Mouse (Mus musculus): Measurements from ENCODE around the gene Iqcd. TPM values are rescaled to one million over a fixed set of nuclear protein-coding genes. Genes with fewer than 3 reads are reported as not detected.

Iqcd gene
- polyA plus RNA-seq, 1 experiment from 2014 or later, result 1.0 TPM

DNA sequence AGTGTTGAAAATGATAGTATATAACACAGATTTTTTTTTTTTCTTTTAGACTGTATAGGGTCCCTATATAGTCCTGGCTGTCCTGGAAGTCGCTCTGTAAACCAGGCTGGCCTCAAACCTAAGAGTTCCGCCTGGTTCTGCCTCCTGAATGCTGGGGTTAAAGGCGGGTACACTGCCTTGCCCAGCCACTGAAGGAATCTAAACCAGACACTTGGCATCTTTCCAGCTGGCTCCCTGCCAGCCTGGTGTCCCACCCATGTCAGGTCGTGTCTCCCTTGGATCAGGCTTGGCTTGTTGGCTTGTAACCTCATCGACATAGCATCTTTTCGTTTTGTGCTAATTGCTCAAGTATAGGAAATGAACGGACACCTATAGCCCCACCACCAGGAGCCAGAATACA, 39.8 kb downstream of the Iqcd start:
- no peak overlapping the region for H3K9ac ChIP-seq (replicated peaks; ENCODE audit: low read depth, low read length)
- no peaks in the 10 kb centered on the region for H3K27me3 ChIP-seq (replicated peaks; ENCODE audit: control insufficient read depth, insufficient read depth, low read length)
- 56% methylated on average over 7 of the region's 7 CpGs for WGBS
- no peak for ATAC-seq
- no peak overlapping the region for H3K27ac ChIP-seq (ENCODE audit: low read length)
- no peak overlapping the region for H3K4me3 ChIP-seq (replicated peaks; ENCODE audit: low read length)
- no peaks in the 10 kb centered on the region for H3K4me1 ChIP-seq (replicated peaks; ENCODE audit: control insufficient read depth, insufficient read depth, low read length)
- peaks cover 16% of the 10 kb centered on the region for H3K36me3 ChIP-seq (ENCODE audit: control insufficient read depth, insufficient read depth)
- no peak overlapping the region for H3K4me2 ChIP-seq (ENCODE audit: low read length)
- no peaks in the 10 kb centered on the region for H3K9me3 ChIP-seq (ENCODE audit: control insufficient read depth, low read length)

DNA sequence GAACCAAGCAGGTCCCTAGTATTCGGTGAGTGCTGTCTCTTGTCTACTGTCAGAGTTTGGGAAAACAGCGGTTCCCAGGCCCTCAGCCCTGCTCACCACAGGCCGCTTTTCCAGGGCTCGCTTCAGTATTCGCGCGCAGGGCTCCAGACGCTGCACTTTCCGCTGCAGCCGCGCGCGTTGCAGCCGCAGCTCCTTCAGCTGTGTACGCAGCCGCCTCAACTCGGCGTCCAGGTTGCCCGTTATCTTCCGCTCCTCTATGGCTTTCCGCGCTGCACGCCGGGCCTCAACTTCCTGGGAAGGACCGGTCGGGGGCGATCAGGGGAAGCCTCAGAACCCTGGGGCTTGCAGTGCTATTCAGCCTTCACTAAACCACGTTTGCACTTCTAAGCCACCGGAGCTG, 42.3 kb downstream of the Iqcd start:
- ATAC-seq, result no peak
- 9% methylated on average over 29 of the region's 29 CpGs for WGBS
- no peak overlapping the region for H3K27ac ChIP-seq (ENCODE audit: low read length)
- H3K4me3 ChIP-seq (replicated peaks; ENCODE audit: low read length), result no peak overlapping the region
- no peaks in the 10 kb centered on the region for H3K27me3 ChIP-seq (replicated peaks; ENCODE audit: control insufficient read depth, insufficient read depth, low read length)
- no peak overlapping the region for H3K9ac ChIP-seq (replicated peaks; ENCODE audit: low read depth, low read length)
- no peaks in the 10 kb centered on the region for H3K4me1 ChIP-seq (replicated peaks; ENCODE audit: control insufficient read depth, insufficient read depth, low read length)
- peak overlapping the region; percentile 33 for H3K4me2 ChIP-seq (ENCODE audit: low read length)
- no peaks in the 10 kb centered on the region for H3K9me3 ChIP-seq (ENCODE audit: control insufficient read depth, low read length)
- peaks cover 10% of the 10 kb centered on the region for H3K36me3 ChIP-seq (ENCODE audit: control insufficient read depth, insufficient read depth)

DNA sequence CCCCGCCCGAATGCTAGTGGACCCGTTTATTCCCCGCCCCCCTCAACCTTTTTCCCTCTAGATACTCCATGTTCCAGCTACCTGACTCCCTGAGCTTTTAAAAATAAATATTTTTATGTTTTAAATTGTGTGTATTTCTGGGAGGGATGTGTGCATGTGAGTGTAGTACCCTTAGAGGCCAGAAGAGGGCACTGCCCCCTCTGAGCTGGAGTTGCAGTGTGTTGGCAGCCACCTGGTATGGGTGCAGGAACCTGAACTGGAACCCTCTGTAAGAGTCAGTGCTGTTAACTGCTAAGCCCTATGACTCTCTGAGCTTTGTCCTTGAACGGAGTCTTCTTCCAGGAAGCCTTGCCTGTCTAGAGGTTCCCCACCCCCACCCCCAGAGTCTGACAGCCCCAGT, 43.1 kb downstream of the Iqcd start:
- no peaks in the 10 kb centered on the region for H3K9me3 ChIP-seq (ENCODE audit: control insufficient read depth, low read length)
- no peaks in the 10 kb centered on the region for H3K4me1 ChIP-seq (replicated peaks; ENCODE audit: control insufficient read depth, insufficient read depth, low read length)
- no peak overlapping the region for H3K9ac ChIP-seq (replicated peaks; ENCODE audit: low read depth, low read length)
- 92% methylated on average over 5 of the region's 5 CpGs for WGBS
- no peak overlapping the region for H3K4me2 ChIP-seq (ENCODE audit: low read length)
- H3K27me3 ChIP-seq (replicated peaks; ENCODE audit: control insufficient read depth, insufficient read depth, low read length), result no peaks in the 10 kb centered on the region
- ATAC-seq, result no peak
- H3K36me3 ChIP-seq (ENCODE audit: control insufficient read depth, insufficient read depth), result peaks cover 8% of the 10 kb centered on the region
- no peak overlapping the region for H3K4me3 ChIP-seq (replicated peaks; ENCODE audit: low read length)
- no peak overlapping the region for H3K27ac ChIP-seq (ENCODE audit: low read length)

DNA sequence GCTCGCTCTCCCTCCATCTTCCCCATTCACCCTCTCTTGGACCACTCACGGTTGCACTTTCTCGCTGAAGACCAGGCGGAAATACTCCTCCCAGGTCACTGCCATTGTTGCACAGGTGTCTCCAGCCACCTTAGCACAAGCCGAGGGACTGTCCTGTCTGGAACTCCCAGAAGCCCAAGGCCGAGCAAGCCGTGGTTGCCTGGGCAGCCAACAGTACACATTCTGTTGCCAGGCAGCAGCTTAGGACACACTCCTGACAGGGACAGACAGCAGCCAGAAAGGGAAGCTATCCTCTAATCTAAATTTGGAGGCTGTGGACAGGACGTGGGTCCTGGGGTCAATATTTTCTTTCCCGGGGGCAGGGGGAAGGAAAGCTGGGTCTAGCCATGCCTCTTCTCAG, 45.3 kb downstream of the Iqcd start, which contains the start of gene Cfap73:
Cfap73 (minus strand) TSS at position 105 of the 400 bp plus-strand sequence.
- Histone ChIP-seq H3K27ac (ENCODE audit: low read length) (no peak within 1 kb of the TSS), H3K36me3 (ENCODE audit: control insufficient read depth, insufficient read depth) (no peaks in the 10 kb centered on the region), H3K4me3 (replicated peaks; ENCODE audit: low read length) (no peak within 1 kb of the TSS), H3K27me3 (replicated peaks; ENCODE audit: control insufficient read depth, insufficient read depth, low read length) (no peaks in the 10 kb centered on the region), H3K4me1 (replicated peaks; ENCODE audit: control insufficient read depth, insufficient read depth, low read length) (no peaks in the 10 kb centered on the region), H3K9me3 (ENCODE audit: control insufficient read depth, low read length) (no peaks in the 10 kb centered on the region), H3K9ac (replicated peaks; ENCODE audit: low read depth, low read length) (no peak within 1 kb of the TSS), H3K4me2 (ENCODE audit: low read length) (no peak within 1 kb of the TSS)
- ATAC-seq, result no peak
- WGBS, result 62% methylated on average over 9 of the region's 9 CpGs

DNA sequence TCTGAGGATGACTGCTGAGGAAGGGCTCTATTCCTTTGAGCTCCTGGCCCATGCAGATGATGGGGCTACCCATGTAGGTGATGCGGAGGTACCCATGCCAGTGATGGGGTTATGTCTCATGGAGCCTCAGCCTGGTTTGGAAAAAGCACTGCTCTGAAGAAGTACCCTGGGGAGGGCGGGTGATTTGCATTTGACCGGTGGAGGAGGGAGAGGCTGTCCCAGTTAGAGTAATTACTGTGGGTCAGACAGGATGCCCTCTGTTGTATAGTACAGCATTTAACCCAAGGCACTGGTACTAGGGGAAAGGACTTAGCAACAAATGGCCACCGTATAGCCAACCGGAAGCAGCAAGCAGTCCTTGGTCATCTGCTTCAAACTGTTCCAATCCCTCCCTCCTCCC, 46.0 kb downstream of the Iqcd start:
- Histone ChIP-seq H3K27ac (ENCODE audit: low read length) (no peak overlapping the region), H3K4me1 (replicated peaks; ENCODE audit: control insufficient read depth, insufficient read depth, low read length) (no peaks in the 10 kb centered on the region), H3K9me3 (ENCODE audit: control insufficient read depth, low read length) (no peaks in the 10 kb centered on the region), H3K9ac (replicated peaks; ENCODE audit: low read depth, low read length) (no peak overlapping the region), H3K27me3 (replicated peaks; ENCODE audit: control insufficient read depth, insufficient read depth, low read length) (no peaks in the 10 kb centered on the region), H3K4me2 (ENCODE audit: low read length) (no peak overlapping the region), H3K4me3 (replicated peaks; ENCODE audit: low read length) (no peak overlapping the region), H3K36me3 (ENCODE audit: control insufficient read depth, insufficient read depth) (no peaks in the 10 kb centered on the region)
- no peak for ATAC-seq
- 59% methylated on average over 5 of the region's 5 CpGs for WGBS

DNA sequence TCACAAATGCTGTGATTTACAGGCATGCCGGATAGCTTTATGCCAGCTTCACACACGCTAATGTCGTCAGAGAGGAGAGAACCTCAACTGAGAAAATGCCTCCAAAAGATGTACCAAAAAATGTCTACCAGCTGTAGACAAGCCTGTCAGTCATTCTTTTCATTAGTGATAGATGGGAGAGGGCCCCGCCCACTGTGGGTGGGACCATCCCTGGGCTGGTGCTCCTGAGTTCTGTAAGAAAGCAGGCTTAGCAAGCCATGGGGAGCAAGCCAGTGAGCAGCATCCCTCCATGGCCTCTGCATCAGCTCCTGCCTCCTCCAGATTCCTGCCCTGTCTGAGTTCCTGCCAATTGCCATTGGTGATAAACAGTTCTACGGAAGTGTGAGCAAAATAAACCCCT, 46.8 kb downstream of the Iqcd start:
- Histone ChIP-seq H3K4me3 (replicated peaks; ENCODE audit: low read length) (no peak overlapping the region), H3K36me3 (ENCODE audit: control insufficient read depth, insufficient read depth) (no peaks in the 10 kb centered on the region), H3K9ac (replicated peaks; ENCODE audit: low read depth, low read length) (no peak overlapping the region), H3K27ac (ENCODE audit: low read length) (no peak overlapping the region), H3K27me3 (replicated peaks; ENCODE audit: control insufficient read depth, insufficient read depth, low read length) (no peaks in the 10 kb centered on the region), H3K4me2 (ENCODE audit: low read length) (no peak overlapping the region), H3K9me3 (ENCODE audit: control insufficient read depth, low read length) (no peaks in the 10 kb centered on the region), H3K4me1 (replicated peaks; ENCODE audit: control insufficient read depth, insufficient read depth, low read length) (no peaks in the 10 kb centered on the region)
- ATAC-seq, result no peak
- WGBS, result 82% methylated on average over 5 of the region's 5 CpGs

DNA sequence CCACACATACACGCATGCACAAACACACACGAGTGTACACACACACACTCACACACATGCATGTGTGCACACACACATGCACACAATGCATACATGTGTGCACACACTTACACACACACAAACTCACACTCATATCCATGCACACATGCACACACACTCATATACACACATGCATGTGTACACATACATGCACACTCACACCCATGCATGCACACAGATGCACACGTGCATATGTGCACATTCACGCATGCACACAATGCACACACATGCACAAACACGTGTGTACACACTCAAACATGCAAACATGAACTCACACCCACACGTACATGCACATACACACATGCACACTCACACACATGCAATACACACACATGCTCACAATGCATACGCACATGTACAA, 51.3 kb downstream of the Iqcd start:
- Histone ChIP-seq H3K9ac (replicated peaks; ENCODE audit: low read depth, low read length) (no peak overlapping the region), H3K27me3 (replicated peaks; ENCODE audit: control insufficient read depth, insufficient read depth, low read length) (no peaks in the 10 kb centered on the region), H3K9me3 (ENCODE audit: control insufficient read depth, low read length) (no peaks in the 10 kb centered on the region), H3K4me1 (replicated peaks; ENCODE audit: control insufficient read depth, insufficient read depth, low read length) (no peaks in the 10 kb centered on the region), H3K36me3 (ENCODE audit: control insufficient read depth, insufficient read depth) (no peaks in the 10 kb centered on the region), H3K4me2 (ENCODE audit: low read length) (no peak overlapping the region), H3K4me3 (replicated peaks; ENCODE audit: low read length) (no peak overlapping the region), H3K27ac (ENCODE audit: low read length) (no peak overlapping the region)
- ATAC-seq, result no peak
- 90% methylated on average over 7 of the region's 7 CpGs for WGBS

DNA sequence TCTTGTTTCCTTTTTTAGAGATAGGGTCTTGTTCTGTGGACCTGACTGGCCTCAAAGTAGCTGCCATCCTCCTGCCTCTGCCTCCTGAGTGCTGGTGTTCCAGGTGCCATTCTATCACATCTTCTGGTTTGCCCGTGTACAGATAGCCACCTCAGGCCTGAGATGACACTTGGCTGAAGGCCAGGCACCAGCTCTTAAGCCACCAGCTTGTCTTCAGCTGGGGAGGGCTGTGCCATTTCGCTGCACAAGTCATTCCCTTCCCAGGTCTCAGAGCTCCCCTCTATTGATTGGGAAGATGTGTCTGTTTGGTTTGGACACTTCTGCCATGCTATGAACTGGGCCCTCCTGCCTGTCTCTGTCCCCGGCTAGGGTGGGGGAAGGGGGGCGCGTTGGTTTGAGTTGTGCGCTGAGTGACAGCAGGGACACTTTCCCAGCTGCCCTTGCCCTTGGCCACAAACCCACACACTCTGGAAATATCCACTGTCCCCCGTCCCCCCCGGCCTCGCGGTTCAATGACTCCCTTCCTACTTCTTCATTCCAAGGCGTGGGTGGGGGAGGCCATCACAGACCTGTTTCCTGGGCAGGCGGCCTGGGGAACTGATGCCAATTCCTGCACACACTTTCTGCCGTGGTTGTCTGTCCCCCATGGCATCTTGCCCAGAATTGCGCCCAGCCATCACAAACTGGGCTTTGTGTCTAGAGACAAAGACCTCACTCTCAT, 54.7 kb downstream of the Iqcd start:
- ATAC-seq, result no peak
- peaks cover 4% of the 10 kb centered on the region for H3K27me3 ChIP-seq (replicated peaks; ENCODE audit: control insufficient read depth, insufficient read depth, low read length)
- H3K27ac ChIP-seq (ENCODE audit: low read length), result no peak overlapping the region
- peaks cover under 1% of the 10 kb centered on the region for H3K4me1 ChIP-seq (replicated peaks; ENCODE audit: control insufficient read depth, insufficient read depth, low read length)
- H3K4me3 ChIP-seq (replicated peaks; ENCODE audit: low read length), result no peak overlapping the region
- 60% methylated on average over 14 of the region's 14 CpGs for WGBS
- H3K9ac ChIP-seq (replicated peaks; ENCODE audit: low read depth, low read length), result no peak overlapping the region
- H3K36me3 ChIP-seq (ENCODE audit: control insufficient read depth, insufficient read depth), result no peaks in the 10 kb centered on the region
- H3K9me3 ChIP-seq (ENCODE audit: control insufficient read depth, low read length), result no peaks in the 10 kb centered on the region
- H3K4me2 ChIP-seq (ENCODE audit: low read length), result no peak overlapping the region

DNA sequence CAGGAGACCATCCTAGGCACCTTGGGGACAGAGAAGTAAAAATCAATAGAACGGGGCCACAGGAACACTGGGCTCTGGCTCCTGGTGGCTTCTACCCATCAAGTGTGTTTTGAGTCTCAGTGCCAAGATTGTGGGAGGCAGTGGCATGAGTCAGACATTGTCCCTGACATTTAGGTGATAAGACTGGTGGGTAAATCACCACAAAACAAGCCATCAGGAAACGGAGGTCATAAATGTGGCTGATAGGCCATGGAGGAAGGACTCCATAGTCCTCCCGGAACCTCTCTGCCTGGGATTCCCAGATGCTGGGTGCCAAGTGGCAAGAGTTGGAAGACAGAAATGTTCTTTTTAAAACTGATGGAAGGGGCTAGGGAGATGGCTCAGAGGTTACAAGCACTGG, 55.4 kb downstream of the Iqcd start:
- H3K4me2 ChIP-seq (ENCODE audit: low read length), result no peak overlapping the region
- H3K27ac ChIP-seq (ENCODE audit: low read length), result no peak overlapping the region
- no peak for ATAC-seq
- no peaks in the 10 kb centered on the region for H3K36me3 ChIP-seq (ENCODE audit: control insufficient read depth, insufficient read depth)
- no peak overlapping the region for H3K4me3 ChIP-seq (replicated peaks; ENCODE audit: low read length)
- peaks cover 8% of the 10 kb centered on the region for H3K4me1 ChIP-seq (replicated peaks; ENCODE audit: control insufficient read depth, insufficient read depth, low read length)
- H3K27me3 ChIP-seq (replicated peaks; ENCODE audit: control insufficient read depth, insufficient read depth, low read length), result peaks cover 9% of the 10 kb centered on the region
- no peaks in the 10 kb centered on the region for H3K9me3 ChIP-seq (ENCODE audit: control insufficient read depth, low read length)
- H3K9ac ChIP-seq (replicated peaks; ENCODE audit: low read depth, low read length), result no peak overlapping the region
- 89% methylated on average over 3 of the region's 3 CpGs for WGBS

DNA sequence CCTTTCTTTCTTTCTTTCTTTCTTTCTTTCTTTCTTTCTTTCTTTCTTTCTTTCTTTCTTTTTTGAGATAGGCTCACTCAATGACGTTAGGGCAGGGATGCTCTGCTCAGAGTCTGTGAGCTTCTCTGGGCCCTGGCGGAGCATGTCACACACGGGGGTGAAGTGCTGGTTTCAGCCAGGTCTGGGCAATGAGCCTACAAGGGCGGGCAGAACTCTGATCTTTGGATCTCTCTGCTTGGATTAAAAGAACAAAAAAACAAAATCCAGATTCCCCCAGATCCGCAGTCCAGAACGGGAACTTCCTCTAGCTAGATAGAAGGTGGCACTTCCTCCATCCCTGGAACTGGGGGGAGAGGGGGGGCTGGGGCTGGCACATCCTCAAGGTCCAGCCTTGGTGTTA, 57.0 kb downstream of the Iqcd start:
- Histone ChIP-seq H3K4me2 (ENCODE audit: low read length) (no peak overlapping the region), H3K27me3 (replicated peaks; ENCODE audit: control insufficient read depth, insufficient read depth, low read length) (peaks cover 24% of the 10 kb centered on the region), H3K9ac (replicated peaks; ENCODE audit: low read depth, low read length) (no peak overlapping the region), H3K36me3 (ENCODE audit: control insufficient read depth, insufficient read depth) (no peaks in the 10 kb centered on the region), H3K4me3 (replicated peaks; ENCODE audit: low read length) (no peak overlapping the region), H3K9me3 (ENCODE audit: control insufficient read depth, low read length) (no peaks in the 10 kb centered on the region), H3K4me1 (replicated peaks; ENCODE audit: control insufficient read depth, insufficient read depth, low read length) (peaks cover 13% of the 10 kb centered on the region), H3K27ac (ENCODE audit: low read length) (no peak overlapping the region)
- 38% methylated on average over 6 of the region's 6 CpGs for WGBS
- ATAC-seq, result no peak
